Mouse (Mus musculus): ENCODE measurements around the gene Kcnq5. TPM values are rescaled to one million over a fixed set of nuclear protein-coding genes. Genes with fewer than 3 reads are reported as not detected.

Gene Kcnq5
- polyA plus RNA-seq, 1 experiment: 0.87 TPM

DNA sequence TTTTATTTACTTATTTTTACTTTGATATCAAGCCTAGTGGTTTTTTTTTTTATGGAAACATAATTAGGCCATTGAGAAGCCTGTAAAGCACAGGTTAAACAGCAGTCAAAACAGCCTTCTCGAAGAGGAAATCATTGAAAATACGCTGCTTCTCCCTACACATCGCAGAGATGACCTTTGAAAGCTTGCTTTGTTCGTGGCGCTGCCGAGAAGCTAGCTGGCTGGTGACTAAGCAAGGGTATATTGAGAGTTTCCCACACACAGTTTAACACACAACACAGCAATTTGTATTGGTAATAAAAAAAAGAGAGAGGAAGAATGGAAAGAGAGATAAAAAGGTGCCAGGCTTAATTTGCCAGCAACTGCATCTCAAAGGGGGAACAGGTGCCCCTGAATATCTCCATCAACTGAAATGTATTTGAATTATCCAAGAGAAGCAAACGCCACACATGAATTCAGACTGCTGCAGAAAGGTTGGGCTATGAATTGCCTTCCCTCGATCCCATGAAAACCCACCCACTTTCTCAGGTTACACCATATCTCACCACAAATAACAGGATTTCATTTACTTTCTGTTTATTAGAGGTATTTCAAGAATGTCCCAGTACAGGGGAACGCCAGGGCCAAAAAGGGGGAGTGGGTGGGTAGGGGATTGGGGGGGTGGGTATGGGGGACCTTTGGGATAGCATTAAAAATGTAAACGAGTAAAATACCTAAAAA, 461.8 kb downstream of the Kcnq5 start:
- Histone ChIP-seq H3K9ac (ENCODE audit: low read depth, poor library complexity, severe bottlenecking) (no peak overlapping the region), H3K36me3 (ENCODE audit: control insufficient read depth, insufficient read depth, low read length, poor library complexity, severe bottlenecking) (no peaks in the 10 kb centered on the region), H3K27ac (ENCODE audit: insufficient read depth, low read length) (no peak overlapping the region), H3K4me3 (ENCODE audit: low read depth, low read length) (no peak overlapping the region), H3K9me3 (replicated peaks; ENCODE audit: control insufficient read depth, insufficient read depth, low read length, poor library complexity, severe bottlenecking) (no peaks in the 10 kb centered on the region), H3K4me1 (ENCODE audit: control insufficient read depth, insufficient read depth, low read length) (no peaks in the 10 kb centered on the region), H3K27me3 (ENCODE audit: control insufficient read depth, insufficient read depth, low read length, poor library complexity, severe bottlenecking) (no peaks in the 10 kb centered on the region)
- no peak for TF ChIP-seq CTCF (IDR thresholded peaks at IDR 0.05; ENCODE audit: low read depth, low read length)

DNA sequence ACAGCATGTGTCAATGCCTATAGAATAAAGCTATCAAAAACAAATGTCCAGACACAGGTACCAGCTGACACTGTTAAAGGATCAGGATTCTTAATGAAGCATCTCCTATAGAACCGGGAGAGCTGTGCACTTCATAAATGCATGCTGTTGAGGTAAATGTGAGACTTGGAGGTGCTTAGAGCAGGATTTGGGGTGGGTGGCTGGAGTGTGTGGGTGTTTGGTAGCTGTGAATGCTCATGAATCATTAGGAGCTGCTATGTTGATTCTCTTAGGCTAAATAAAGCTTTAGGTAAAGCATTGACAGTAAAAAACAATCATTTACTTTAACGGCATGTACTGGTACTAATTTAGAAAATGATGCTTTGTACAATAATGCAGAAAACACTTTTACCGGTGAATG, 465.4 kb downstream of the Kcnq5 start:
- no peaks in the 10 kb centered on the region for H3K27me3 ChIP-seq (ENCODE audit: control insufficient read depth, insufficient read depth, low read length, poor library complexity, severe bottlenecking)
- H3K4me3 ChIP-seq (ENCODE audit: low read depth, low read length): no peak overlapping the region
- no peaks in the 10 kb centered on the region for H3K4me1 ChIP-seq (ENCODE audit: control insufficient read depth, insufficient read depth, low read length)
- H3K9ac ChIP-seq (ENCODE audit: low read depth, poor library complexity, severe bottlenecking): no peak overlapping the region
- H3K27ac ChIP-seq (ENCODE audit: insufficient read depth, low read length): no peak overlapping the region
- no peak for TF ChIP-seq CTCF (IDR thresholded peaks at IDR 0.05; ENCODE audit: low read depth, low read length)
- TF ChIP-seq EP300 (IDR thresholded peaks at IDR 0.05; ENCODE audit: insufficient read depth, low read depth, low read length): no peak
- no peak for TF ChIP-seq POLR2A (IDR thresholded peaks at IDR 0.05; ENCODE audit: insufficient read depth, low read length)
- no peaks in the 10 kb centered on the region for H3K36me3 ChIP-seq (ENCODE audit: control insufficient read depth, insufficient read depth, low read length, poor library complexity, severe bottlenecking)
- H3K9me3 ChIP-seq (replicated peaks; ENCODE audit: control insufficient read depth, insufficient read depth, low read length, poor library complexity, severe bottlenecking): no peaks in the 10 kb centered on the region

DNA sequence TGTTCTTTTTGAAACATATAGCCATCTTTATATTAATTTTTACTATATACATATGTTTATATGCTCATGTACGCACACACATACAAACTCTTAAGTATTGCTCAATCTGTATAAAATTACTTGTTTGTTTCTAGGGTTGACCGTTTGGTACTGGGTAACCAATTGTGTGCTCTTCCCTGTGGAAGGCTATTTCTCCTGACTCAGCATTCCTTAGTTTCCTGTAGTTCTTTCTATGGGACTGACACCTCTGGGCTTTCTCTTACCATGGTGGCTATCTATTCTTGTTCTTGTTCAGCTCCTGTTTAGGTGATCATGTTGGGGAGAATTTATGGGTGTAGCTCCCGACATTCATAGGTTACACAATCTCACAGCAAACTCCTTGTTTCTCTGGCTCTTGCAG, 473.1 kb downstream of the Kcnq5 start:
- TF ChIP-seq EP300 (IDR thresholded peaks at IDR 0.05; ENCODE audit: insufficient read depth, low read depth, low read length): no peak
- TF ChIP-seq CTCF (IDR thresholded peaks at IDR 0.05; ENCODE audit: low read depth, low read length): no peak
- TF ChIP-seq POLR2A (IDR thresholded peaks at IDR 0.05; ENCODE audit: insufficient read depth, low read length): no peak
- no peak overlapping the region for H3K27ac ChIP-seq (ENCODE audit: insufficient read depth, low read length)
- H3K9me3 ChIP-seq (replicated peaks; ENCODE audit: control insufficient read depth, insufficient read depth, low read length, poor library complexity, severe bottlenecking): no peaks in the 10 kb centered on the region
- H3K4me1 ChIP-seq (ENCODE audit: control insufficient read depth, insufficient read depth, low read length): no peaks in the 10 kb centered on the region
- no peaks in the 10 kb centered on the region for H3K36me3 ChIP-seq (ENCODE audit: control insufficient read depth, insufficient read depth, low read length, poor library complexity, severe bottlenecking)
- no peak overlapping the region for H3K9ac ChIP-seq (ENCODE audit: low read depth, poor library complexity, severe bottlenecking)
- H3K4me3 ChIP-seq (ENCODE audit: low read depth, low read length): no peak overlapping the region
- H3K27me3 ChIP-seq (ENCODE audit: control insufficient read depth, insufficient read depth, low read length, poor library complexity, severe bottlenecking): no peaks in the 10 kb centered on the region

DNA sequence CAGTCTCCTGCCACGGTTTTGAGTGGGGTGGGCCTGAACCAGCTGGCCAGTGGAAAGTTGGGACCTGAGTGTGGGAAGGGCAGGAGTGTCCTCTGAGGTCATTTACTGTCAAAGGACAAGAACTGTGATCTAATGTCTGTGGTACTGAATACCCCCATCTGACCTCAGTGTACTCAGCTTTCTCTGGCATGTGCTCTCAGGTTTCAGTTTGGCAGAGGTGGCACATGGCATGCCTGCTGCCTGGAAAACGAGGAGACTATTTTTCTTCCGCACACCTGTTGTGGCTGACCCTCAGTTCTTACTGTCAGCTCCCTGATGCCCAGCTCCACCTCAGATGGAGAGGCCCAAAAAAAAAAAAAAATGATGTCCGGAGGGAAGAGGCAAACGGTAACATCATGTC, 475.5 kb downstream of the Kcnq5 start:
- Histone ChIP-seq H3K4me1 (ENCODE audit: control insufficient read depth, insufficient read depth, low read length) (no peaks in the 10 kb centered on the region), H3K27ac (ENCODE audit: insufficient read depth, low read length) (no peak overlapping the region), H3K4me3 (ENCODE audit: low read depth, low read length) (no peak overlapping the region), H3K36me3 (ENCODE audit: control insufficient read depth, insufficient read depth, low read length, poor library complexity, severe bottlenecking) (no peaks in the 10 kb centered on the region), H3K9me3 (replicated peaks; ENCODE audit: control insufficient read depth, insufficient read depth, low read length, poor library complexity, severe bottlenecking) (no peaks in the 10 kb centered on the region), H3K9ac (ENCODE audit: low read depth, poor library complexity, severe bottlenecking) (no peak overlapping the region), H3K27me3 (ENCODE audit: control insufficient read depth, insufficient read depth, low read length, poor library complexity, severe bottlenecking) (no peaks in the 10 kb centered on the region)
- no peak for TF ChIP-seq CTCF (IDR thresholded peaks at IDR 0.05; ENCODE audit: low read depth, low read length)

DNA sequence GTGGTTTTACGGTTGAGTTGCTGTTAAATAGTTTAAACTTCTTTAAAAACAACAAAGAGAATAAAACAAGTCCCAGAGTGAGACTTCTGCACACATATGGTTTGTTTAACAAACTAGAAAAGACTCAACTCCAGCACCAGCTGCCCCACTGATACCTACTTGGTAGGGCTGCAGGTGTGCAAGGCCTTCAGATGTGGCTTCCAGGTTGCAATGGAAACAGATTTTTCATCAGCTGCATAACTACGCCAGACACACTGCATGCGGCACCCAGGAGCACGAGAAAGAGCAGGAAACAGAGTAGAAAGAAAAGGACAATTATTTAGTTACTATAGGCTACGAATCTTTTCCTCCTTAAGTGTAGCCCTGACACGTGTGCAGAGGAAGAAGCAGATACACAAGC, 492.4 kb downstream of the Kcnq5 start:
- Histone ChIP-seq H3K9me3 (replicated peaks; ENCODE audit: control insufficient read depth, insufficient read depth, low read length, poor library complexity, severe bottlenecking) (no peaks in the 10 kb centered on the region), H3K27ac (ENCODE audit: insufficient read depth, low read length) (no peak overlapping the region), H3K27me3 (ENCODE audit: control insufficient read depth, insufficient read depth, low read length, poor library complexity, severe bottlenecking) (no peaks in the 10 kb centered on the region), H3K4me3 (ENCODE audit: low read depth, low read length) (no peak overlapping the region), H3K36me3 (ENCODE audit: control insufficient read depth, insufficient read depth, low read length, poor library complexity, severe bottlenecking) (no peaks in the 10 kb centered on the region), H3K4me1 (ENCODE audit: control insufficient read depth, insufficient read depth, low read length) (no peaks in the 10 kb centered on the region), H3K9ac (ENCODE audit: low read depth, poor library complexity, severe bottlenecking) (no peak overlapping the region)
- TF ChIP-seq POLR2A (IDR thresholded peaks at IDR 0.05; ENCODE audit: insufficient read depth, low read length) (no peak), CTCF (IDR thresholded peaks at IDR 0.05; ENCODE audit: low read depth, low read length) (no peak), EP300 (IDR thresholded peaks at IDR 0.05; ENCODE audit: insufficient read depth, low read depth, low read length) (no peak)

DNA sequence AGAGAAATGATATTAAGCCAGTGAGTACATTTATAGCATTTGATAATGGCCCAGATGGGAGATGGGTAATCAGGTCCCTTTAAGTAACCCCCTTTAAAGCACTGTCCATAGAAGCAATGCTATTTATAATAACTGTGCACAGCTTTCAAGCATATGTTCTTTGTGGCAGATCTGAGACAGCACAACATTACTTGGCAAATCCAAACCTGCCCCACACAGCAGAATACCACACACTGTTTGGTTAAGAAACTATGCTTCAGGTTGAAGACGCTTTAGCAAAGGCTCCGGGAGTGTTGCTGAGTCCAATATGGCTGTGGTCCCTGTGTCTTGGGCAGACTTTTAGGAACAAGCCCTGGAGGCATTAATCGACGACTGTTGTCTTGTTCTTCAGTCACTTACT, 495.3 kb downstream of the Kcnq5 start:
- TF ChIP-seq POLR2A (IDR thresholded peaks at IDR 0.05; ENCODE audit: insufficient read depth, low read length): no peak
- no peak for TF ChIP-seq CTCF (IDR thresholded peaks at IDR 0.05; ENCODE audit: low read depth, low read length)
- no peak for TF ChIP-seq EP300 (IDR thresholded peaks at IDR 0.05; ENCODE audit: insufficient read depth, low read depth, low read length)
- Histone ChIP-seq H3K9ac (ENCODE audit: low read depth, poor library complexity, severe bottlenecking) (no peak overlapping the region), H3K27ac (ENCODE audit: insufficient read depth, low read length) (no peak overlapping the region), H3K4me3 (ENCODE audit: low read depth, low read length) (no peak overlapping the region), H3K36me3 (ENCODE audit: control insufficient read depth, insufficient read depth, low read length, poor library complexity, severe bottlenecking) (no peaks in the 10 kb centered on the region), H3K4me1 (ENCODE audit: control insufficient read depth, insufficient read depth, low read length) (no peaks in the 10 kb centered on the region), H3K27me3 (ENCODE audit: control insufficient read depth, insufficient read depth, low read length, poor library complexity, severe bottlenecking) (no peaks in the 10 kb centered on the region), H3K9me3 (replicated peaks; ENCODE audit: control insufficient read depth, insufficient read depth, low read length, poor library complexity, severe bottlenecking) (no peaks in the 10 kb centered on the region)

Data from ES-Bruce4 (cell line).